Mouse (Mus musculus): ENCODE data around the gene Hyal6.

- no peak for TF ChIP-seq CTCF (IDR thresholded peaks at IDR 0.05; ENCODE audit: low read depth, low read length)
- no peak for TF ChIP-seq POLR2A (IDR thresholded peaks at IDR 0.05; ENCODE audit: extremely low read depth, insufficient read depth, low read length)
These were observed 26.2 kb downstream of the Hyal6 start for GRCm38 (mm10) chr6:24759281-24759680.
